Mouse (Mus musculus) hindbrain, embryonic 14.5 days (tissue): Measurements from ENCODE around the gene Slc5a2. TPM values are rescaled to one million over a fixed set of nuclear protein-coding genes. Genes with fewer than 3 reads are reported as not detected.

Experiments
- ATAC-seq: fragments of 200-750 bp; cut with Nextera tagmentation; 2 replicates; pipeline ENCODE4 v1.8.0; 2017; ENCODE audit warnings: moderate number of reproducible peaks, mild to moderate bottlenecking, moderate TSS enrichment, moderate library complexity; ENCODE audit not compliant: low FRiP score
- DNase-seq: peaks from one replicate; pipeline ENCODE4 v3.0.0-alpha.2; 2015; ENCODE audit warnings: low spot score
- H3K27ac ChIP-seq: fragments of 300-500 bp; sonication (generic); 2 replicates; pipeline ENCODE4 v1.5.1; 2014; ENCODE audit warnings: mild to moderate bottlenecking, moderate library complexity
- H3K27me3 ChIP-seq: fragments of 300-500 bp; sonication (generic); 2 replicates; pipeline ENCODE4 v1.6.1; 2014; ENCODE audit warnings: mild to moderate bottlenecking, low read length, mixed read lengths; ENCODE audit not compliant: control insufficient read depth, insufficient read depth
- H3K36me3 ChIP-seq: fragments of 300-500 bp; sonication (generic); replicated peaks from 2 replicates; pipeline ENCODE4 v1.6.1; 2014; ENCODE audit not compliant: control insufficient read depth, insufficient read depth
- H3K4me1 ChIP-seq: fragments of 300-500 bp; sonication (generic); replicated peaks from 2 replicates; pipeline ENCODE4 v1.6.1; 2014; ENCODE audit warnings: antibody characterized with exemption, low read length, mixed read lengths; ENCODE audit not compliant: control insufficient read depth, insufficient read depth
- H3K4me2 ChIP-seq: fragments of 300-500 bp; sonication (generic); replicated peaks from 2 replicates; pipeline ENCODE4 v1.6.1; 2014; ENCODE audit warnings: mild to moderate bottlenecking, moderate library complexity
- H3K4me3 ChIP-seq: fragments of 300-500 bp; sonication (generic); replicated peaks from 2 replicates; pipeline ENCODE4 v1.5.1; 2014; ENCODE audit warnings: mild to moderate bottlenecking, low read length
- H3K9ac ChIP-seq: fragments of 300-500 bp; sonication (generic); 2 replicates; pipeline ENCODE4 v1.6.1; 2014
- H3K9me3 ChIP-seq: fragments of 300-500 bp; sonication (generic); 2 replicates; pipeline ENCODE4 v1.6.1; 2016; ENCODE audit warnings: low read length; ENCODE audit not compliant: control insufficient read depth
- WGBS: fragments of 180-500 bp; shearing (Covaris S2); extraction: QIAGEN DNeasy Blood & Tissue Kit; methylation state at CpG from one replicate; pipeline ENCODE4 v1.1.7; 2014; 5-methylcytosine and 5-hydroxymethylcytosine counted together
- polyA plus RNA-seq: library from polyadenylated mRNA; unstranded; fragments of >200 nt; fragmentation: Nextera tagmentation; extraction: Ambion mirVana; gene quantifications from 2 replicates; pipeline ENCODE4 v1.2.1, GENCODE M21; 2014

Slc5a2 gene
- 0.23 TPM in 1 of 2 replicates, not detected in the other for polyA plus RNA-seq

DNA sequence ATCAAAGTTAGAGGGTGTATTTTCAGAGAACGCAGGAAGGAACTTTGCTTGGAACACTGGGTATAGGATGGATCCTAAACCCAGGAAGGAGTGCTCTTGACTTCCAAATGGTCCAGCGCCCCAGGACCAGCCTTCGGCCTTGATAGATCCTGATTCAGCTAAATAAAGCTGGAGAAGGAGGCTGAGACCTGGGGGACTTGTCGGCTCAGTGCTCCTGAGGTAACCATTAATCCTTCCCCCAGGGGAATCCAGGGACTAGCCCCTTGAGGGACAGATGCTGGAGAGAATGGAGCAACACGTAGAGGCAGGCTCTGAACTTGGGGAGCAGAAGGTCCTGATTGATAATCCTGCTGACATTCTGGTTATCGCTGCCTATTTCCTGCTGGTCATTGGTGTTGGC lies at the start of gene Slc5a2:
Gene Slc5a2 (plus strand): TSS at position 247 of the 400 bp plus-strand sequence.
- Histone ChIP-seq H3K27ac (no peak within 1 kb of the TSS), H3K4me1 (no peaks in the 10 kb centered on the region), H3K4me3 (no peak within 1 kb of the TSS), H3K4me2 (no peak within 1 kb of the TSS), H3K9me3 (no peaks in the 10 kb centered on the region), H3K9ac (no peak within 1 kb of the TSS), H3K27me3 (no peaks in the 10 kb centered on the region), H3K36me3 (no peaks in the 10 kb centered on the region)
- no peak for ATAC-seq
- no peak for DNase-seq
- WGBS, result 87% methylated on average over 6 of the region's 6 CpGs

DNA sequence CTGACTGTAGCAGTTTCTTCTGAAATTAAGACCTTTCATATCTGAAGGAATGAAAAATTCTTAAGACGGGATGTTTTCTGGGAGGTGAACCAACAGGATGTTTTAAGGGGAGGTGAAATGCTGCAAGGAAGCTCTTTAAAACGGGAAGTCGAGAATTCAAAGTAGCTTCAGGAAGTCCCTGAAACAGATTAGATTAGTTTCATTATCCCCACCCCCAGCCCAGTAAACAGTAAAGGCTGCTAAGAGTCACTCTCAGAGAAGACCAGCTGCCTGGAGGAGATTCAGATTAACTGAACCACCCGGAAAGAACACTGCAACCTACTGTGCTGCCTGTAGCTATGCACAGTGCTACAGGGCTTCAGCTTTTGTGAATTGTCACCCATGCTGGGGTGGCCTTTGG lies 45.5 kb upstream of the Slc5a2 start:
- ATAC-seq, result no peak
- DNase-seq, result no peak
- no peak overlapping the region for H3K4me2 ChIP-seq
- no peaks in the 10 kb centered on the region for H3K27me3 ChIP-seq
- H3K36me3 ChIP-seq, result no peaks in the 10 kb centered on the region
- no peak overlapping the region for H3K4me3 ChIP-seq
- H3K9ac ChIP-seq, result no peak overlapping the region
- H3K4me1 ChIP-seq, result no peaks in the 10 kb centered on the region
- no peak overlapping the region for H3K27ac ChIP-seq
- WGBS, result 88% methylated on average over 4 of the region's 4 CpGs
- no peaks in the 10 kb centered on the region for H3K9me3 ChIP-seq

DNA sequence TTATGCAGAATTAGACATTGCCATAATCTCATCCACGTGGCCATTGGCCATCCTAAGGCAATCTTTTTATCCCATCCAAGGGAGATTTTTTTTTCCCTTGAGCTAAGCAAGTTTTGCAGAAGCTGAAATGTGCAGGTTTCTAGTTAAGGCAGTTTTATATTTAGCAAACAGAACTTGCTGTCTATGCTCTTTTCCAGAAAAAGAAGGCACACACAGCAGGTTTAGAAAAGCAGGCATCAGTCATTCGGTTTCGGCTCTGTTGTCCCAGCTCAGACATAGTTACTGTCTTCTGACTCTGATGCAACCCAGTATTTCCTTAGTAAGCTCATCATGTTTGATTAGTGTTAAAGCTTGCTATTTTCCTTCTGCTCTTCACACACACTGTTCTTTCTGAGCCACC lies 44.5 kb upstream of the Slc5a2 start:
- Histone ChIP-seq H3K4me1 (no peaks in the 10 kb centered on the region), H3K27me3 (no peaks in the 10 kb centered on the region), H3K4me3 (no peak overlapping the region), H3K9ac (no peak overlapping the region), H3K36me3 (no peaks in the 10 kb centered on the region), H3K27ac (no peak overlapping the region), H3K4me2 (no peak overlapping the region), H3K9me3 (no peaks in the 10 kb centered on the region)
- DNase-seq (no peak), ATAC-seq (no peak)
- WGBS, result 92% methylated on average over 3 of the region's 3 CpGs

DNA sequence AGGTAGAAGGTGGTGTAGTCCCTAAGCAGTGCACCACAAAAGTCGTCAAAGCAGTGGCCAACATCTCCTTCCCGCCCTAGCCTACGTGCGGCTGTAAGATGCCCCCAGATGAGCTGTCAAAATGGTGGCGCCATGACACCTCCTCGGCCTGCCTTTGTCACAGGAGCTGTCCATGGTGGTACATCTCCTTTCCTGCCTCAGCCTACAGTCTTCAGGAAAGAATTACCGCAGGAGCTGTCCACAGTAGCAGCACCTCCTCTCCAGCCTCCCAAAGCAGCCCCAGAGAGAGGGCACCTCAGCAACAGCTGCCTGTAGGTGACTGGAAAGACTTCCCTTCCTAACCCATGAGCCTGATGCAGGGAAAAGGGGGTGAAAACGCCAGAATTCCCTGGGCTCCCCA lies 33.7 kb upstream of the Slc5a2 start:
- ATAC-seq (no peak), DNase-seq (no peak)
- H3K27me3 ChIP-seq, result no peaks in the 10 kb centered on the region
- H3K4me3 ChIP-seq, result no peak overlapping the region
- H3K4me2 ChIP-seq, result no peak overlapping the region
- WGBS, result 46% methylated on average over 8 of the region's 8 CpGs
- H3K9ac ChIP-seq, result no peak overlapping the region
- H3K27ac ChIP-seq, result no peak overlapping the region
- H3K4me1 ChIP-seq, result 0 out of 2 replicates have a peak, but pooled peaks cover 2% of the 10 kb centered on the region
- no peaks in the 10 kb centered on the region for H3K9me3 ChIP-seq
- H3K36me3 ChIP-seq, result peaks cover 7% of the 10 kb centered on the region; the same call in 1 of the 2 replicates

DNA sequence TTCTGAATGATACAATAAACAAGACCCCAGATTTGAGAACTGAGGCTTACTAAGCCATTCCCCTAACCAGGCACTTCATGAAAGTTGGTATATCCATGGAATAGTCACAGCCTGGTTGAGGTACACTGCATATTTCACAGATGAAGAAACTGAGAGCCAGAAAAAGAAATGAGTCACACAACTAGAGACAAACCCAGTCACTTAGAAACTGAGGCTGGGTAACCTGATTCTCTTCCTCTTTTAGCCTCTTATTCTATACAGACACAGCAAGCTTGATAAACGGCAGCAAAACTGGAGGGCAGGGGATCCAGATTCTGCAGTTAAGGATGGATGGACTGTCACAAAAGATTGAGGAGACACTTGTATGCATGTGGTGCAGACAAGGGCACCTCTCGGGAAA lies 30.7 kb upstream of the Slc5a2 start:
- WGBS, result 86% methylated on average over 2 of the region's 2 CpGs
- H3K9ac ChIP-seq, result no peak overlapping the region

DNA sequence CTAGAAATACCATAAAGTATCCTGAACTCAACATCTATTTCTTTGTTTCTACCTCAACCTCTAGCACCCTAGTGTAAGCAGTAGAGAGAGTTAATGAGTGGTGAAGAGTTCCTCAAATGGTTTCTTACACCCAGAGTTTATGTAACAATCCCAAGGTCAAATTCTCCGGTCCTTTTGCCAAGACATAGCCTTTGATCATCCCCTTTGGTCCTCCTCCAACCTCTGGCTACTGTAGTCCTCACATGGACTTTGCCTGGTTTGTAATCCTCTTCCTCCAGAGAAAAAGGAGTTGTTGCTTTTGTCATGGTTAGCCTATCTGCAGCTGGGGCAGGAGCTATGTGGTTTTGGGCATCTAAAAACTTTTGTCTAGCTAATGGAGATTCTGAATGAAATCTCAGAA lies 30.0 kb upstream of the Slc5a2 start:
- no peak overlapping the region for H3K9ac ChIP-seq
- H3K36me3 ChIP-seq, result peaks cover 14% of the 10 kb centered on the region
- H3K4me2 ChIP-seq, result no peak overlapping the region
- DNase-seq, result no peak
- no peak overlapping the region for H3K27ac ChIP-seq
- ATAC-seq, result no peak
- WGBS, result 97% methylated on average over 1 of the region's 1 CpGs
- no peaks in the 10 kb centered on the region for H3K9me3 ChIP-seq
- H3K27me3 ChIP-seq, result no peaks in the 10 kb centered on the region
- H3K4me1 ChIP-seq, result peaks cover 16% of the 10 kb centered on the region; the same call in 1 of the 2 replicates
- no peak overlapping the region for H3K4me3 ChIP-seq

More for the DNA sequence above, 30.7 kb upstream of the Slc5a2 start:
- Histone ChIP-seq H3K27me3 (no peaks in the 10 kb centered on the region), H3K27ac (no peak overlapping the region), H3K4me1 (peaks cover 16% of the 10 kb centered on the region; the same call in 1 of the 2 replicates), H3K4me3 (no peak overlapping the region), H3K4me2 (no peak overlapping the region), H3K36me3 (peaks cover 7% of the 10 kb centered on the region; the same call in 1 of the 2 replicates), H3K9me3 (no peaks in the 10 kb centered on the region)
- DNase-seq (no peak), ATAC-seq (no peak)

DNA sequence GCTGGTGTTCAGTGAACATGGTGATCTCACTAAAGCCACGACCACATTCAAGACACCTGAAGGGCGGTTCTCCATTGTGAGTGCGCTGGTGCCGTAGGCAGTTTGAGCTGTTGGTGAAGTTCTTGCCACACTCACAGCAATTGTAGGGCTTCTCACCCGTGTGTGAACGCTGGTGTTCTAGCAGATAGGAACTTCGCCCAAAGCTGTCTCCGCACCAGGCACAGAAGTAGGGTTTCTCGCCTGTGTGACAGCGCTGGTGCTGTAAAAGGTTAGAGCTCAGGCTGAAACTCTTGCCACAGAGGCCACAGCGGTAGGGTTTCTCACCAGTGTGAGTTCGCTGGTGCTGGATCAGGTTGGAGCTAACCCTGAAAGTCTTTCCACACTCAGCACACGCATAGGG lies 29.0 kb upstream of the Slc5a2 start:
- H3K4me2 ChIP-seq, result peak overlapping the region; percentile 66
- no peak overlapping the region for H3K4me3 ChIP-seq
- DNase-seq (no peak), ATAC-seq (no peak)
- H3K9ac ChIP-seq, result peak overlapping the region; percentile 80; the same call in 1 of the 2 replicates
- H3K4me1 ChIP-seq, result peaks cover 16% of the 10 kb centered on the region; the same call in 1 of the 2 replicates
- no peaks in the 10 kb centered on the region for H3K27me3 ChIP-seq
- peaks cover 21% of the 10 kb centered on the region for H3K36me3 ChIP-seq
- no peak overlapping the region for H3K27ac ChIP-seq
- 96% methylated on average over 13 of the region's 13 CpGs for WGBS
- H3K9me3 ChIP-seq, result no peaks in the 10 kb centered on the region

DNA sequence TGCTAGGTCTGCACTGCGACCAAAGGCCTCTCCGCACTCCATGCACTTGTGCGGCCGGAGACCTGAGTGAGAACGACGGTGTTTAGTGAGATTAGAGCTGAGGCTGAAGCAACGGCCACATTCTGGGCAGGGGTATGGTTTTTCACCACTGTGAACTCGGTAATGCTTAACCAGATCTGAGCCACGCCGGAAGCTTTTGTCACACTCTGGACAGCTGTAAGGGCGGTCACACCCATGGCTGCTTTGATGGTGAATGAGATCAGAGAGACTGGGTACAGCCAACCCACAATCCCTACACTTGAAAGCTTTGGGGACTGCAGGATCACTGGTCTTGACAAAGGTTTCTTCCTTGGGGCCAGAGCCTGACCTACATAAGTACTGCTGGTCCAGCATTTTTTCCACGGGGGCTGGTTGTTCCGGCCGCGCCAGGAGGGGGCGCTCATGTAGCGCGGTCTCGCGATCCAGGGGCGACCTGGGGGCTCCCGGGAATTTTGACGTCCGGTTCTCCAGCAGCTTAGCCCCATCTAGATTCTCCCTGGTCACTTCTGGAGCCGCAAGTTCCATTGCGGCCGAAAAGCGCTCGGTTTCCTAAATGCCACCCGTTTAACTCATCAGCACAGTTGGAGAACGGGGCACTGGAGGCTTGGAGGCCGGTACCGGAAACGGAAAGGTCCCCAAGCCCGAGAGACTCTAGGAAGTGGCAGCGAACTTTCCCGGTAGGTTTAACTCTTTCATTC lies 28.4 kb upstream of the Slc5a2 start, which contains the start of gene Armc5:
Gene Armc5 (plus strand): TSS at position 487 of the 737 bp plus-strand sequence.
- peak within 1 kb of the TSS; percentile 80 for H3K9ac ChIP-seq
- H3K27ac ChIP-seq, result peak within 1 kb of the TSS; percentile 99
- 27% methylated on average over 37 of the region's 37 CpGs for WGBS
- H3K9me3 ChIP-seq, result no peaks in the 10 kb centered on the region
- H3K36me3 ChIP-seq, result peaks cover 27% of the 10 kb centered on the region
- peak within 1 kb of the TSS; percentile 66 for H3K4me2 ChIP-seq
- ATAC-seq (0 out of 2 replicates have a peak, but pooled peaks have one; percentile 18), DNase-seq (peak; percentile 78)
- peak within 1 kb of the TSS; percentile 52 for H3K4me3 ChIP-seq
- peaks cover 16% of the 10 kb centered on the region; the same call in 1 of the 2 replicates for H3K4me1 ChIP-seq
- no peaks in the 10 kb centered on the region for H3K27me3 ChIP-seq

DNA sequence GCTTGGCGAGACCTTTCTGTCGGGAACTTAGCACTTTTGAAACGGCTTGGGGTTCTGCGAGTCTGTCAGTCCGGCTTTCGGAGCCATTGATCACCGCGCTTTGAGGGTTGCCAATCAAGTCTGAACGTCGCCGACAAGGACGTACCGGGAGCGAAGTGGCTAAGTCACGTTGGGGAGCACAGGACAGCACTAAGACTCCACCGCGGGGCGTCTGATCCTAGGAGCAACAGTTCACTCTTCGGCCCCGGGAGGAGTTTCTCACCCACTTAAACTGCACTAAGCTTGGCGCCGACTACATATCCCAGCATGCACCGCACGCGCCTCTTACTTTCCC lies 27.9 kb upstream of the Slc5a2 start:
- Histone ChIP-seq H3K9me3 (no peaks in the 10 kb centered on the region), H3K4me3 (peak overlapping the region; percentile 52), H3K36me3 (peaks cover 33% of the 10 kb centered on the region), H3K4me2 (peak overlapping the region; percentile 66), H3K27ac (peak overlapping the region; percentile 99), H3K4me1 (peaks cover 16% of the 10 kb centered on the region; the same call in 1 of the 2 replicates), H3K27me3 (no peaks in the 10 kb centered on the region), H3K9ac (peak overlapping the region; percentile 80; the same call in 1 of the 2 replicates)
- DNase-seq (no peak), ATAC-seq (no peak)
- 0% methylated on average over 25 of the region's 25 CpGs for WGBS
